Mouse (Mus musculus) small intestine, adult 2 months (tissue): ENCODE measurements around the gene Mlf2. TPM values are rescaled to one million over a fixed set of nuclear protein-coding genes. Genes with fewer than 3 reads are reported as not detected.
A peak's percentile ranks its signal among the peaks of the same experiment; 100 is the strongest.

Experiments used
- H3K27ac ChIP-seq: fragments of 200-500 bp; 2 replicates; pipeline ENCODE4 v1.5.1; 2012; ENCODE audit warnings: low read depth, low read length, control low read depth, inconsistent platforms; ENCODE audit not compliant: insufficient read depth
- H3K27me3 ChIP-seq: fragments of 200-500 bp; 2 replicates; pipeline ENCODE4 v1.6.1; 2012; ENCODE audit warnings: mild to moderate bottlenecking, moderate library complexity, low read length, inconsistent platforms; ENCODE audit not compliant: control insufficient read depth, insufficient read depth
- H3K36me3 ChIP-seq: fragments of 200-500 bp; 2 replicates; pipeline ENCODE4 v1.6.1; 2012; ENCODE audit warnings: mild to moderate bottlenecking, low read length, control low read depth, inconsistent platforms; ENCODE audit not compliant: control insufficient read depth, insufficient read depth
- H3K4me1 ChIP-seq: fragments of 200-500 bp; 2 replicates; pipeline ENCODE4 v1.6.1; 2012; ENCODE audit warnings: low read length, inconsistent platforms, mixed read lengths; ENCODE audit not compliant: control insufficient read depth, insufficient read depth, insufficient read length
- H3K4me3 ChIP-seq: fragments of 200-500 bp; 2 replicates; pipeline ENCODE4 v1.5.1; 2012; ENCODE audit warnings: low read depth, mild to moderate bottlenecking, control low read depth, inconsistent platforms, low read length, moderate library complexity
- CTCF ChIP-seq: fragments of 200-500 bp; IDR thresholded peaks from 2 replicates; pipeline ENCODE4 v1.5.1; 2012; ENCODE audit warnings: low read depth, mild to moderate bottlenecking, control low read depth, inconsistent platforms, low read length, moderate library complexity, mixed read lengths; ENCODE audit not compliant: insufficient replicate concordance, insufficient read length; ENCODE audit errors: extremely low read depth
- POLR2A ChIP-seq: fragments of 200-500 bp; IDR thresholded peaks from 2 replicates; pipeline ENCODE4 v1.6.1; 2012; ENCODE audit warnings: low read depth, mild to moderate bottlenecking, control low read depth, inconsistent platforms, low read length, moderate library complexity
- WGBS: fragments of 180-500 bp; shearing (Covaris S2); methylation state at CpG from one replicate; pipeline ENCODE4 v1.1.7; 2018; 5-methylcytosine and 5-hydroxymethylcytosine counted together
- polyA plus RNA-seq: library from polyadenylated mRNA; depleted of rRNA; stranded (reverse); fragments of >200 nt; gene quantifications from 2 replicates; pipeline ENCODE4 v1.2.3, GENCODE M21; 2012; rRNA removed

The Mlf2 gene
- polyA plus RNA-seq, 1 experiment: 412 TPM

- TF ChIP-seq POLR2A (no peak), CTCF (no peak)
- 11% methylated on average over 16 of the region's 16 CpGs for WGBS
- Histone ChIP-seq H3K27ac (peak overlapping the region; percentile 83; the same call in 1 of the 2 replicates), H3K4me3 (peak overlapping the region; percentile 88), H3K27me3 (no peaks in the 10 kb centered on the region), H3K4me1 (peaks cover 7% of the 10 kb centered on the region), H3K36me3 (peaks cover 14% of the 10 kb centered on the region)
Measured at GRCm38 (mm10) chr6:124964638-124965037, 33.5 kb downstream of the Mlf2 start.

- Histone ChIP-seq H3K36me3 (peaks cover 9% of the 10 kb centered on the region), H3K4me3 (peak within 1 kb of the TSS; percentile 88), H3K27me3 (no peaks in the 10 kb centered on the region), H3K4me1 (peaks cover 10% of the 10 kb centered on the region), H3K27ac (peak within 1 kb of the TSS; percentile 83)
- TF ChIP-seq POLR2A: peak; percentile 88
- no peak for TF ChIP-seq CTCF
- WGBS: under 1% methylated on average over 67 of the region's 68 CpGs
Measured at GRCm38 (mm10) chr6:124965088-124965719, 34.0 kb downstream of the Mlf2 start, which contains the start of gene Cops7a. Gene Cops7a, minus strand, starts transcription at chr6:124965538.

- H3K4me3 ChIP-seq: peak overlapping the region; percentile 88
- H3K36me3 ChIP-seq: peaks cover 9% of the 10 kb centered on the region
- TF ChIP-seq CTCF (no peak), POLR2A (no peak)
- peaks cover 13% of the 10 kb centered on the region for H3K4me1 ChIP-seq
- 5% methylated on average over 15 of the region's 15 CpGs for WGBS
- H3K27ac ChIP-seq: peak overlapping the region; percentile 79; the same call in 1 of the 2 replicates
- H3K27me3 ChIP-seq: no peaks in the 10 kb centered on the region
Measured at GRCm38 (mm10) chr6:124965747-124966146, 34.6 kb downstream of the Mlf2 start.

- peaks cover 2% of the 10 kb centered on the region for H3K36me3 ChIP-seq
- no peak overlapping the region for H3K27ac ChIP-seq
- WGBS: 92% methylated on average over 7 of the region's 7 CpGs
- TF ChIP-seq POLR2A (no peak), CTCF (peak; percentile 35; the same call in 1 of the 2 replicates)
- no peak overlapping the region for H3K4me3 ChIP-seq
- H3K27me3 ChIP-seq: no peaks in the 10 kb centered on the region
- peaks cover 13% of the 10 kb centered on the region for H3K4me1 ChIP-seq
Measured at GRCm38 (mm10) chr6:124966466-124967118, 35.4 kb downstream of the Mlf2 start.

GRCm38 (mm10) chr6:124967766-124968165 is 36.6 kb downstream of the Mlf2 start:
- H3K36me3 ChIP-seq: no peaks in the 10 kb centered on the region; the same call in 1 of the 2 replicates
- TF ChIP-seq CTCF (peak; percentile 55; the same call in 1 of the 2 replicates), POLR2A (no peak)
- 47% methylated on average over 4 of the region's 4 CpGs for WGBS
- H3K27me3 ChIP-seq: no peaks in the 10 kb centered on the region
- peaks cover 13% of the 10 kb centered on the region for H3K4me1 ChIP-seq
- no peak overlapping the region for H3K27ac ChIP-seq
- H3K4me3 ChIP-seq: no peak overlapping the region

Other genes with a start within 250 kb of the Mlf2 start
- gene Emg1, start 219.2 kb upstream of the Mlf2 start, polyA plus RNA-seq: 26.8 and 34.9 TPM in 2 replicates
- gene Phb2, start 219.1 kb upstream of the Mlf2 start, polyA plus RNA-seq: 87.7 and 122 TPM in 2 replicates
- gene Ptpn6, start 192.7 kb upstream of the Mlf2 start, polyA plus RNA-seq: 23.0 and 41.0 TPM in 2 replicates
- gene Grcc10, start 190.0 kb upstream of the Mlf2 start, polyA plus RNA-seq: 80.4 and 143 TPM in 2 replicates
- gene Gm45234, start 175.4 kb upstream of the Mlf2 start, polyA plus RNA-seq: not detected in 2 replicates
- gene Atn1, start 174.9 kb upstream of the Mlf2 start, polyA plus RNA-seq: 42.8 and 92.6 TPM in 2 replicates
- gene Eno2, start 161.7 kb upstream of the Mlf2 start, polyA plus RNA-seq: 1.3 and 1.7 TPM in 2 replicates
- gene Lrrc23, start 151.7 kb upstream of the Mlf2 start, polyA plus RNA-seq: 0.14 and 0.41 TPM in 2 replicates
- gene Spsb2, start 122.7 kb upstream of the Mlf2 start, polyA plus RNA-seq: 16.6 and 38.8 TPM in 2 replicates
- 420 and 801 TPM in 2 replicates for gene Tpi1, start 117.1 kb upstream of the Mlf2 start, polyA plus RNA-seq
- gene Usp5, start 101.9 kb upstream of the Mlf2 start, polyA plus RNA-seq: 26.7 and 53.0 TPM in 2 replicates
- gene Cdca3, start 101.8 kb upstream of the Mlf2 start, polyA plus RNA-seq: 32.2 and 52.9 TPM in 2 replicates
- gene Gnb3, start 91.1 kb upstream of the Mlf2 start, polyA plus RNA-seq: 0.05 and 0.19 TPM in 2 replicates
- 8.1 and 8.7 TPM in 2 replicates for gene P3h3, start 73.6 kb upstream of the Mlf2 start, polyA plus RNA-seq
- 1.2 and 1.7 TPM in 2 replicates for gene Gpr162, start 67.4 kb upstream of the Mlf2 start, polyA plus RNA-seq
- gene Cd4, start 43.2 kb upstream of the Mlf2 start, polyA plus RNA-seq: 3.7 and 5.8 TPM in 2 replicates
- 4.5 and 7.0 TPM in 2 replicates for gene Lag3, start 19.7 kb upstream of the Mlf2 start, polyA plus RNA-seq
- gene Ptms, start 11.3 kb upstream of the Mlf2 start, polyA plus RNA-seq: 683 and 1,784 TPM in 2 replicates
- 82.6 and 131 TPM in 2 replicates for gene Cops7a, start 34.2 kb downstream of the Mlf2 start, polyA plus RNA-seq
- 2.8 and 5.0 TPM in 2 replicates for gene Pianp, start 65.3 kb downstream of the Mlf2 start, polyA plus RNA-seq
- 28.6 and 57.0 TPM in 2 replicates for gene Zfp384, start 77.8 kb downstream of the Mlf2 start, polyA plus RNA-seq
- gene Ing4, start 108.4 kb downstream of the Mlf2 start, polyA plus RNA-seq: 14.2 and 32.7 TPM in 2 replicates
- 7.5 and 18.2 TPM in 2 replicates for gene Acrbp, start 118.3 kb downstream of the Mlf2 start, polyA plus RNA-seq
- gene Lpar5, start 136.5 kb downstream of the Mlf2 start, polyA plus RNA-seq: 133 and 223 TPM in 2 replicates
- 39.9 and 64.3 TPM in 2 replicates for gene Chd4, start 164.6 kb downstream of the Mlf2 start, polyA plus RNA-seq
- gene Nop2, start 200.5 kb downstream of the Mlf2 start, polyA plus RNA-seq: 6.5 and 7.8 TPM in 2 replicates
- gene Iffo1, start 213.9 kb downstream of the Mlf2 start, polyA plus RNA-seq: 7.0 and 13.0 TPM in 2 replicates
- gene Gapdh, start 235.1 kb downstream of the Mlf2 start, polyA plus RNA-seq: 2,785 and 3,321 TPM in 2 replicates